Mouse (Mus musculus): ENCODE results near the gene Ifit1. TPM values are rescaled to one million over a fixed set of nuclear protein-coding genes. Genes with fewer than 3 reads are reported as not detected.

Gene Ifit1
- polyA plus RNA-seq, 1 experiment from 2014 or later: 0.16 TPM

DNA sequence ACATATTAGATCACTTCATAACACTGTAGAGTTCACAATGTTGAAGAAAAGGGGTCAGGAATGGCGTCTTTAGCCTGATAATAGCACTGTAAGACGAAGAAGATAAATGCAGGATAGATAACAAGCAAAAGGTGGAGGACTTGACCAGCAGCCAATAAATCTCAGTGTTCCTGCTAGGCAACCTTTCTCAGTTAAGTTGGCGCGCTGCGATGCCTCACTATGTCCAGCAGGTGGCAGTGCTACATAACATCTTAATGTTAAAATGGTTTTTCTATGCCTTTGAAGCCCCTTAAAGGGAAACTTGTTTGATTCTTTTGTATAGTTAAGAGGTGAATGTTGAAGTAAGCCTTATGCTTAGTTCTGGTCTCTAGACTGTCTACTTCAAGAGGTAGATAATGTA is 25.5 kb downstream of the Ifit1 start:
- Histone ChIP-seq H3K9me3 (no peaks in the 10 kb centered on the region), H3K4me1 (replicated peaks) (no peaks in the 10 kb centered on the region; the same call in 1 of the 2 replicates), H3K27me3 (ENCODE audit: insufficient read depth, poor library complexity, severe bottlenecking) (no peaks in the 10 kb centered on the region), H3K27ac (no peak overlapping the region), H3K4me3 (no peak overlapping the region), H3K36me3 (no peaks in the 10 kb centered on the region)
- DNase-seq (ENCODE audit: low spot score): peak; percentile 66
- WGBS: 1% methylated on average over 5 of the region's 5 CpGs

DNA sequence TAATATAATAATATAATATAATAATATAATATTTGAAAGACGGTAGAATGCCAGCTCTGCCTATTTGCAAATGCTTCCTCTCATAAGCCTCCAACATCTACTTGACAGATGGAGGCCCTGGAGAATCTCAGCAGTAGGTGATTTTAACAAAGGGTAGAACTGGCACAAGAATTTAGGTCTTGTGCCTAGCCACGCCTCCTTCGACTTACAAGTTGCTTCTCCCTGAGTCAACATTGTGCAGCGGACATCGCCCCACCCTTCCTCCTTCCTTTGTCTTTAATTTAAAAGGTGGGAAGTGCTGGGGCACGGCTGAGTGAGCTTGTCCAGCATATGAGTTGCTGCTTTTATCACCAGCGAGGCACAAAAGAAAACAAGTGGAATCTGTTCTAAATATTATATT is 32.8 kb downstream of the Ifit1 start:
- WGBS: 55% methylated on average over 7 of the region's 7 CpGs
- no peaks in the 10 kb centered on the region for H3K27me3 ChIP-seq (ENCODE audit: insufficient read depth, poor library complexity, severe bottlenecking)
- H3K4me1 ChIP-seq (replicated peaks): no peaks in the 10 kb centered on the region
- H3K36me3 ChIP-seq: no peaks in the 10 kb centered on the region
- DNase-seq (ENCODE audit: low spot score): no peak
- no peak overlapping the region for H3K4me3 ChIP-seq
- H3K9me3 ChIP-seq: no peaks in the 10 kb centered on the region
- no peak overlapping the region for H3K27ac ChIP-seq

DNA sequence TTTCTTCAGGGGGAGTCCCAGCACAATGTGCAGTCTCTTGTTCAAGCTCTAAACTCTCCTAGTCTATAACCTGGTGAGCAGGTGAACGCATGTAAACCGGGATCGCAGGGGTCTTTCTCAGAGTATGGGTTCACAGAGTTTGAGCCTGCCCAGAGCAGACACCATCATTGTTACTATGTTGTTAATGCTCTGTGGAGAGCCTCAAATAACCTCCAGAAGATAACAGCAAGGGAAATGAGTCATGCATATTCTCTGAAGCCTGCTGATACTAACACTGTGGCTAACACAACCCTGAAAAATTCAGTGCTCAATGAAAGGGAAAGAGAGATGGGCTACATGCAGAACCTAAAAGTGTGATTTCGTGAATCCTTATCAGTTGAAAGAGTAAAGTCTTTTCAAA is 37.8 kb downstream of the Ifit1 start:
- H3K4me3 ChIP-seq: no peak overlapping the region
- DNase-seq (ENCODE audit: low spot score): no peak
- no peaks in the 10 kb centered on the region for H3K36me3 ChIP-seq
- no peaks in the 10 kb centered on the region for H3K27me3 ChIP-seq (ENCODE audit: insufficient read depth, poor library complexity, severe bottlenecking)
- no peaks in the 10 kb centered on the region for H3K4me1 ChIP-seq (replicated peaks)
- WGBS: 88% methylated on average over 4 of the region's 4 CpGs
- no peaks in the 10 kb centered on the region for H3K9me3 ChIP-seq
- no peak overlapping the region for H3K27ac ChIP-seq

DNA sequence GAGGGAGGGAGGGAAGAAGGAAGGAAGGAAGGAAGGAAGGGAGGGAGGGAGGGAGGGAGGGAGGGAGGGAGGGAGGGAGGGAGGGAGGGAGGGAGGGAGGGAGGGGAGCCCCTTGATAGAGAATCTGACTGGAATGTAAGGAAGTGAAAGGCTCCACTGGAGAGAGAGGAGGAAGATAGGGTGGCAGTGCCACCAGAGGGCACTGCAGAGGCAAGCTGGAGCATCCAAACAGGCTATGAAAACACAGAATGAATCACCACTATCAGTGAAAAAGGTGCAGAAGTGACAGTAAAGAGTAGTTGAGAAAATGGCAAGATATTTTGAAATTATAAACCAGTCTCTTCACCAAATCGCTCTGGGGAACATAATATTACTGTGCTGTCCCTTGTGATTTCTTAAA is 44.2 kb downstream of the Ifit1 start:
- peak; percentile 21 for DNase-seq (ENCODE audit: low spot score)
- WGBS: 65% methylated on average over 1 of the region's 1 CpGs
- no peaks in the 10 kb centered on the region for H3K27me3 ChIP-seq (ENCODE audit: insufficient read depth, poor library complexity, severe bottlenecking)
- no peaks in the 10 kb centered on the region for H3K4me1 ChIP-seq (replicated peaks)
- no peak overlapping the region for H3K27ac ChIP-seq
- no peaks in the 10 kb centered on the region for H3K36me3 ChIP-seq
- no peak overlapping the region for H3K4me3 ChIP-seq
- no peaks in the 10 kb centered on the region for H3K9me3 ChIP-seq

DNA sequence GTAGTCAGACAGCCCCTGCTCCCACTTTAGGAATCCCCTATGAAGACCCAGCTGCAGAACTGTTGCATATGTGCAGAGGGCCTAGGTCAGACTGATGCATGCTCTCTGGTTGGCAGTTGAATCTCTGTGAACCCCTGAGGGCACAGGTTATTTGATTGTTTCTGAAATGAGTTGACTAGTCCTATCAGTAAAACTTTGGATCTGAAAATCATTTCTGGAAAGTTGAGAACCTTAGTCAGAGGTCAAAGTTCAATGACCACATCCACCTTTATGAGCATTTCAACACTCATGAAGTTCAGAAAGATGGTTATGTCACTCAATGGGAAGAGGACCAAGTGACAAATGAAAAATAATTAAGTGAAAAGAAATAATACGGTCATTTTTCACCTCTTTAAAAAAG is 44.9 kb downstream of the Ifit1 start:
- 95% methylated on average over 1 of the region's 1 CpGs for WGBS
- no peak overlapping the region for H3K4me3 ChIP-seq
- no peaks in the 10 kb centered on the region for H3K27me3 ChIP-seq (ENCODE audit: insufficient read depth, poor library complexity, severe bottlenecking)
- no peaks in the 10 kb centered on the region for H3K36me3 ChIP-seq
- H3K4me1 ChIP-seq (replicated peaks): no peaks in the 10 kb centered on the region
- H3K9me3 ChIP-seq: no peaks in the 10 kb centered on the region
- DNase-seq (ENCODE audit: low spot score): no peak
- no peak overlapping the region for H3K27ac ChIP-seq

DNA sequence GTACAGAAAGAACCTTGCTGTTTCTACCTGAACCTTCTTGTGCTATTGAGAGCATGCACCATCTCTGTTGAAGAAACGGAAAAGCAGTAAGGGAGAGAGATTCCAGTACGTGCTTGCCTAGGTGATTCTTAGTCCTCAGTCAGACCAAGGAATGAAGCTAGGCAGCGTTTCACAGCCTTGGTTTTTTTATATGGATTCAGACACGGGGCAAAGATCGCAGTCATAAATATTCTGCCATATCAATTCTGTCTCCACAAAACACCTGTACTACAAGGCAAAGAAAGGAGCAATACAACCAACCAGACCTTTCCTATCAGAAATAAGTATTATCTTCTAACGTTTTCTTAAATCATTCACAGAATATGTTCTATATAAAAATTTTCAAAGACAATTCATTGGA is 50.7 kb downstream of the Ifit1 start:
- H3K27me3 ChIP-seq (ENCODE audit: insufficient read depth, poor library complexity, severe bottlenecking): no peaks in the 10 kb centered on the region
- DNase-seq (ENCODE audit: low spot score): no peak
- no peaks in the 10 kb centered on the region for H3K36me3 ChIP-seq
- no peak overlapping the region for H3K4me3 ChIP-seq
- no peaks in the 10 kb centered on the region for H3K9me3 ChIP-seq
- H3K4me1 ChIP-seq (replicated peaks): no peaks in the 10 kb centered on the region
- H3K27ac ChIP-seq: no peak overlapping the region
- WGBS: 87% methylated on average over 6 of the region's 6 CpGs

DNA sequence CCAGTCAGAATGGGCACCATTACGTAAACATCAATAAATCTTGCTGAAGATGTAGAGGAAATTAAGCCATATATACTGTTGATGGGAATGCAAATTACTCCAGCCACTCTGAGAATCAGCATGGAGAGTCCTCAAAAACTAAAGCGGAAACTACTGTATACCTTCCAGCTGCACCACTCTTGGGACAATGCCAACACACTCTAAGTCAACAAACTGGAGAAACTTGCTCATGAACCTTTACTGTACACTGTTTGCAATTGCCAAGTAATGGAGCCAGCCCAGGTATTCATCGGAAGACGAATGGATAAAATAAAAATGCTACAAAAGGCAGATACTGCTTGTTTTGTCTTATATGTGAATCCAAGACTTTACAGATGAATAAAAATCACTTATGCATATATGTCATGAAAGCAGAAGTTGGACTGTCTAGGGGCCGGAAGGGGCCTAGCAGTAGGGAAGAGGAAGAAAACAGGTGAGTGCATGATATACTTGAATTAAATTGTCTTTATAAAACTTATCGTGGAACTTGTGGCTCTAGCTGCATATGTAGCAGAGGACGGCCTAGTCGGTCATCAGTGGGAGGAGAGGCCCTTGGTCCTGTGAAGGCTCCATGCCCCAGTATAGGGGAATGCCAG is 55.8 kb downstream of the Ifit1 start:
- Histone ChIP-seq H3K4me1 (replicated peaks) (no peaks in the 10 kb centered on the region), H3K36me3 (no peaks in the 10 kb centered on the region), H3K9me3 (no peaks in the 10 kb centered on the region), H3K27ac (no peak overlapping the region), H3K27me3 (ENCODE audit: insufficient read depth, poor library complexity, severe bottlenecking) (no peaks in the 10 kb centered on the region), H3K4me3 (no peak overlapping the region)
- 93% methylated on average over 8 of the region's 8 CpGs for WGBS
- DNase-seq (ENCODE audit: low spot score): no peak

DNA sequence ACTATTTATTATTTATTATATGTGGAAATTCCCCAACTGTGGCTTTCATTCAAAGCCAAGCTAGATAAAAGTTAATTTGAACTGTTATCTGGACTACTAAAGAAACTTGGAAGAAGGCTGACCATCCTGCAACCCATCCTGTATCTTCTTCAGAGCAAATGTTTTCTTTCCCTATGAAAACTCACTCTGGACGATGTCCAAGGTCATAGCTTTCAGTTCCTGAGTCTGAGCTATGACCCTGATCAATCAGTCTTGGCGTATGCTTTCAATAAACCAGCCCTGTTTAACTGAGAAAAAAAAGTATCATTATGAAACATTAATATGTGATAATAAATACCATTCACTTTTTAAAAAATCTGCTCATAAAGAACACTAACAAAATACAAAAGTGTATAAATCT is 56.8 kb downstream of the Ifit1 start:
- no peaks in the 10 kb centered on the region for H3K36me3 ChIP-seq
- H3K9me3 ChIP-seq: no peaks in the 10 kb centered on the region
- H3K27ac ChIP-seq: no peak overlapping the region
- no peak overlapping the region for H3K4me3 ChIP-seq
- no peak for DNase-seq (ENCODE audit: low spot score)
- WGBS: 80% methylated on average over 2 of the region's 2 CpGs
- no peaks in the 10 kb centered on the region for H3K27me3 ChIP-seq (ENCODE audit: insufficient read depth, poor library complexity, severe bottlenecking)
- H3K4me1 ChIP-seq (replicated peaks): no peaks in the 10 kb centered on the region

DNA sequence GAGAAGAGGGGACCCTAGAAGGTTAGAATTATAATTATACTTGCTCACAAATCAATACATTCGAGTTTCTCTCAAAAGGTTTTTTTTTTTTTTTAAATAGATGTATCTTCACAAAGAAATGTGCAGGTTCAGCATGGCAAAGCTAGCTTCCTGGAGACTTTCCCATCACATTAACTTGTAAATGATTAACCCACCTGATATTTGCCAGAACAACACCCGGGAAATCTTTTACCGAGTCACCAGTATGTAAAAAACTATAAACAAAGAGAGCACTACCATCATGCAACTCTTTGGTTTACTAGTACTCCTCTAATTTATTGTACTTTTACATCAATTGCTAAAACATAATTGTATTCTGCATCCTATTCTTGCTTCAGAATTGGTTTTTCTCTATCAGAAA is 57.8 kb downstream of the Ifit1 start:
- no peaks in the 10 kb centered on the region for H3K36me3 ChIP-seq
- DNase-seq (ENCODE audit: low spot score): no peak
- 85% methylated on average over 3 of the region's 3 CpGs for WGBS

DNA sequence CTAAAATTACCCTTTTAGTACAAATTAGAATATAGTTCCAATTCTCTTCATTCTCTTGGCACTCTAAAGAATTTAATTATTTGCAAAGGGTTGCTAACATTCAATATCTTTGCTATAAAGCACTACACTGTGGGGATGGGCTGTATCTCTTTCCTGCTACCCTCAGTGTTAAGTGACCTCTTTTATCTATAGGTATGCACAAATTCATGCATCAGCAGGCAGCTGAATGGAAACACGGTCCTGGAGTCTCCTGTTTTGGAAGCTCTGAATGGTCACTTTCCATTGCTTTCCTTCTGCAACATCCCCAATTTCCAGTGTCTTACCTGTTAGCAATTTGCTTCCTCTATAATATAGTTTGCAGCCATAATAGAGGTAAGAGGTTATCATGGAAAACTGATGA is 58.2 kb downstream of the Ifit1 start:
- Histone ChIP-seq H3K36me3 (no peaks in the 10 kb centered on the region), H3K27me3 (ENCODE audit: insufficient read depth, poor library complexity, severe bottlenecking) (no peaks in the 10 kb centered on the region), H3K9me3 (no peaks in the 10 kb centered on the region), H3K4me1 (replicated peaks) (no peaks in the 10 kb centered on the region), H3K27ac (no peak overlapping the region), H3K4me3 (no peak overlapping the region)
- no peak for DNase-seq (ENCODE audit: low spot score)
- WGBS: 50% methylated on average over 1 of the region's 1 CpGs

More for the DNA sequence above, 57.8 kb downstream of the Ifit1 start:
- Histone ChIP-seq H3K9me3 (no peaks in the 10 kb centered on the region), H3K4me1 (replicated peaks) (no peaks in the 10 kb centered on the region), H3K4me3 (no peak overlapping the region), H3K27ac (no peak overlapping the region), H3K27me3 (ENCODE audit: insufficient read depth, poor library complexity, severe bottlenecking) (no peaks in the 10 kb centered on the region)

DNA sequence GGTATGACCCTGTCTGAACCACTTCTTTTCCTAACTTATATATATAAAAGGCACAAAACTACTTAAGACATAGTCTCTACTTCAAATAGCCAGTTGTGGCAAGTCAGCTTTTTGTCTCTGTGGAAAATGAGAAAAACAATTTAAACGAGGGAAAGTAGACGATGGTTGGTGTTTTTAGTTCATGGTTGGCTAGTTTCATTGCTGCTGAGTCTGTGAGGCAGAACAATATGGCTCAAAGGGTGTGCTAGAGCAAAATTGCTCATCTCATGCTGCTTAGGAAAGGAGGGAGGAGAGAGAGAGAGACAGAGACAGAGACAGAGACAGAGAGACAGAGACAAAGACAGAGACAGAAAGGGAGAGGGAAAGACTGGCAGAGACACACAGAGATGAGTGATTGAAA is 58.6 kb downstream of the Ifit1 start:
- Histone ChIP-seq H3K27ac (no peak overlapping the region), H3K4me1 (replicated peaks) (no peaks in the 10 kb centered on the region), H3K9me3 (no peaks in the 10 kb centered on the region), H3K27me3 (ENCODE audit: insufficient read depth, poor library complexity, severe bottlenecking) (no peaks in the 10 kb centered on the region), H3K36me3 (no peaks in the 10 kb centered on the region), H3K4me3 (no peak overlapping the region)
- 76% methylated on average over 2 of the region's 2 CpGs for WGBS
- DNase-seq (ENCODE audit: low spot score): no peak

Other genes with a start within 250 kb of the Ifit1 start
- gene Ch25h, start 165.7 kb upstream of the Ifit1 start, polyA plus RNA-seq (2016; fragmentation: Nextera tagmentation; extraction: Ambion mirVana): 0.24 and 0.37 TPM in 2 replicates
- gene Lipa, start 113.4 kb upstream of the Ifit1 start, polyA plus RNA-seq (2016; fragmentation: Nextera tagmentation; extraction: Ambion mirVana): 21.9 and 23.2 TPM in 2 replicates
- gene Ifit2, start 90.2 kb upstream of the Ifit1 start, polyA plus RNA-seq (2016; fragmentation: Nextera tagmentation; extraction: Ambion mirVana): 2.1 and 4.3 TPM in 2 replicates
- 0.20 and 0.41 TPM in 2 replicates for gene Ifit3, start 57.3 kb upstream of the Ifit1 start, polyA plus RNA-seq (2016; fragmentation: Nextera tagmentation; extraction: Ambion mirVana)
- gene Ifit1bl1, start 38.9 kb upstream of the Ifit1 start, polyA plus RNA-seq (2016; fragmentation: Nextera tagmentation; extraction: Ambion mirVana): not detected in 2 replicates
- gene Ifit3b, start 32.9 kb upstream of the Ifit1 start, polyA plus RNA-seq (2016; fragmentation: Nextera tagmentation; extraction: Ambion mirVana): not detected in 2 replicates
- 0.04 TPM in 1 of 2 replicates, not detected in the other for gene Ifit1bl2, start 128 bp upstream of the Ifit1 start, polyA plus RNA-seq (2016; fragmentation: Nextera tagmentation; extraction: Ambion mirVana)
- 0.75 and 1.4 TPM in 2 replicates for gene Slc16a12, start 106.4 kb downstream of the Ifit1 start, polyA plus RNA-seq (2016; fragmentation: Nextera tagmentation; extraction: Ambion mirVana)
- 5.6 and 6.2 TPM in 2 replicates for gene Pank1, start 238.6 kb downstream of the Ifit1 start, polyA plus RNA-seq (2016; fragmentation: Nextera tagmentation; extraction: Ambion mirVana)

Measured in hindbrain, embryonic 10.5 days (tissue).